In the genomic region with DNA sequence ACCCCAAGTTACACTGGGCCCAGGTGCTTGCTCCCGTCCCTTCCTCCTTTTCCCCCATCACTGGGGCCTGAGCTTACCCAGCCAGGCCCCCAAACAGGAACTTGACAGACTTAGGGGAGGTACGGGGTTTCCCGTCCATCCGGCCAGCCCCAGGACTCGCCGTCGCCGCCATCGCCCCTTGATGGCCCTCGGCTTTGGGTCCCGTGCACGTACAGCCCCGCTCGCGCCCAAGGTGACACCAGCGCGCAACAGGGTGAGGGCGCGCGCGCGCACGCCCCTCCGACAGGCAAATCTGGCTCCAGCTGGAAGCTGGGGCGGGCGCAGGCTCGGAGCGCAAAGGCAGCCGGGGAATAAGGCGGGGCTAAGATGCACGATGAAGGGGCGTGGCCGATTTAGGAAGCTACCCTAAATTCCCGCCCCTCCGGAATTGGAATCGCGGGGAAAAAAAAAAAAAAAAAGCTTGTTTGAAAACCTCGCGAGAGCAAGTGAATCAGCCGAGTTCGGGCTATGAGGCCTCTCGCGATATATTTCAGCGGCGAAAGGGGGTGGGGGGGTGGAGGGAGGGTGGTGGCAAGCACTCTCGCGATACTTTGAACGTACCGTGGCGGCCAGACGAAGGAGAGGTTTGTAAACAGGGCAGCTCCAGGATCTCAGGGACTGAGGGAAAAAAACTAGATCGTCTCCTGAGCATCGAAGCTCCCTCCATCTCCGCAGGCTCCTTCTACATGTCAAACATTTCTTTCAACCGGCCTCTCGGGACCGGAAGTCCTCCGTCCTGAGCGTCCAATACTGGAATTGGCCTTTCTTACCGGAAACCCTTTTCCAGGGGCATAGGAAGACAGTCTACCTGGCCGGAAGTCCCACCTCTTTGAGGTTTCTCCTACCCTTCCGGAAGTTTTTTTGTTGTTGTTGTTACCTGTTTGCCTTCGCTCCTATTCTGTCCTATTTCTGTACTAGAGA, we compare ENCODE assay signal across 8 mouse cellular contexts. TPM values are rescaled to one million over a fixed set of nuclear protein-coding genes. Genes with fewer than 3 reads are reported as not detected.
DNase-seq lines count a peak whose midpoint lies in the region; ATAC-seq and TF ChIP-seq lines count a peak whose summit lies in the region.

A gene (plus strand): TSS at position 545 of the 960 bp plus-strand sequence.
A gene (minus strand): TSS at position 789 of the 960 bp plus-strand sequence.

- no peaks in the 10 kb centered on the region for H3K9me3 ChIP-seq in ES-Bruce4 (replicated peaks; ENCODE audit: control insufficient read depth, insufficient read depth, low read length, poor library complexity, severe bottlenecking)
- H3K9me3 ChIP-seq in forebrain, embryonic 13.5 days (replicated peaks), result no peaks in the 10 kb centered on the region
- no peaks in the 10 kb centered on the region for H3K9me3 ChIP-seq in liver, postnatal 0 days (ENCODE audit: low read length)
- H3K9me3 ChIP-seq in neural tube, embryonic 14.5 days (ENCODE audit: control insufficient read depth, low read length), result no peaks in the 10 kb centered on the region

- WGBS in forebrain, embryonic 13.5 days, result under 1% methylated on average over 61 of the region's 63 CpGs
- under 1% methylated on average over 63 of the region's 63 CpGs for WGBS in large intestine, adult 2 months
- under 1% methylated on average over 63 of the region's 63 CpGs for WGBS in liver, postnatal 0 days (ENCODE audit: insufficient replicate concordance)
- under 1% methylated on average over 63 of the region's 63 CpGs for WGBS in neural tube, embryonic 14.5 days

- H3K4me1 ChIP-seq in ES-Bruce4 (ENCODE audit: control insufficient read depth, insufficient read depth, low read length), result peaks cover 2% of the 10 kb centered on the region
- H3K4me1 ChIP-seq in forebrain, embryonic 13.5 days, result peaks cover 42% of the 10 kb centered on the region
- H3K4me1 ChIP-seq in liver, postnatal 0 days (ENCODE audit: insufficient read depth), result peaks cover 45% of the 10 kb centered on the region
- H3K4me1 ChIP-seq in neural tube, embryonic 14.5 days (ENCODE audit: control insufficient read depth, insufficient read depth, low read length), result peaks cover 21% of the 10 kb centered on the region

- H3K9ac ChIP-seq in ES-Bruce4 (ENCODE audit: low read depth, poor library complexity, severe bottlenecking), result peak within 1 kb of the TSS; percentile 88
- H3K9ac ChIP-seq in forebrain, embryonic 13.5 days, result peak within 1 kb of the TSS; percentile 90
- H3K9ac ChIP-seq in liver, postnatal 0 days (replicated peaks), result peak within 1 kb of the TSS; percentile 90
- H3K9ac ChIP-seq in neural tube, embryonic 14.5 days (replicated peaks; ENCODE audit: low read depth, low read length), result peak within 1 kb of the TSS; percentile 88

- H3K27ac ChIP-seq in ES-Bruce4 (ENCODE audit: insufficient read depth, low read length), result peak within 1 kb of the TSS; percentile 78
- H3K27ac ChIP-seq in forebrain, embryonic 13.5 days, result peak within 1 kb of the TSS; percentile 92
- H3K27ac ChIP-seq in liver, postnatal 0 days (ENCODE audit: low read depth), result peak within 1 kb of the TSS; percentile 97
- peak within 1 kb of the TSS; percentile 84 for H3K27ac ChIP-seq in neural tube, embryonic 14.5 days (ENCODE audit: low read depth, low read length)

- ATAC-seq in cerebellum, adult (ENCODE audit: insufficient number of reproducible peaks, low FRiP score, low TSS enrichment), result peak; percentile 66; the same call in 1 of the 2 replicates
- peak; percentile 90 for ATAC-seq in forebrain, embryonic 13.5 days
- peak; percentile 88 for ATAC-seq in liver, postnatal 0 days
- peak; percentile 91 for ATAC-seq in neural tube, embryonic 14.5 days (ENCODE audit: low read depth)

- intact Hi-C loops in heart, postnatal 10 days (cut with DNase I), result loop anchor here (2.0 kb wide), 1 partner anchor 54 kb away; a partner anchor contains a TSS

- TF ChIP-seq POLR2A in ES-Bruce4 (IDR thresholded peaks at IDR 0.05; ENCODE audit: insufficient read depth, low read length), result peak; percentile 77

- H3K36me3 ChIP-seq in ES-Bruce4 (ENCODE audit: control insufficient read depth, insufficient read depth, low read length, poor library complexity, severe bottlenecking), result peaks cover 44% of the 10 kb centered on the region
- peaks cover 67% of the 10 kb centered on the region for H3K36me3 ChIP-seq in forebrain, embryonic 13.5 days (ENCODE audit: poor library complexity, severe bottlenecking)
- H3K36me3 ChIP-seq in liver, postnatal 0 days (replicated peaks; ENCODE audit: insufficient read depth, low read length), result peaks cover 45% of the 10 kb centered on the region
- peaks cover 42% of the 10 kb centered on the region for H3K36me3 ChIP-seq in neural tube, embryonic 14.5 days (ENCODE audit: control insufficient read depth, insufficient read depth, low read length)

- TF ChIP-seq CTCF in ES-Bruce4 (IDR thresholded peaks at IDR 0.05; ENCODE audit: low read depth, low read length), result no peak
- peak; percentile 46 for TF ChIP-seq CTCF in liver, postnatal 0 days (IDR thresholded peaks at IDR 0.05; ENCODE audit: low read depth)

- H3K27me3 ChIP-seq in ES-Bruce4 (ENCODE audit: control insufficient read depth, insufficient read depth, low read length, poor library complexity, severe bottlenecking), result no peaks in the 10 kb centered on the region
- no peaks in the 10 kb centered on the region for H3K27me3 ChIP-seq in forebrain, embryonic 13.5 days
- H3K27me3 ChIP-seq in liver, postnatal 0 days (ENCODE audit: insufficient read depth, low read length), result no peaks in the 10 kb centered on the region
- H3K27me3 ChIP-seq in neural tube, embryonic 14.5 days (ENCODE audit: control insufficient read depth, insufficient read depth, low read length), result no peaks in the 10 kb centered on the region

- 0 out of 2 replicates have a peak, but pooled peaks have one; percentile 25 for TF ChIP-seq EP300 in ES-Bruce4 (IDR thresholded peaks at IDR 0.05; ENCODE audit: insufficient read depth, low read depth, low read length)
- peak; percentile 85 for TF ChIP-seq EP300 in liver, postnatal 0 days (IDR thresholded peaks at IDR 0.05; ENCODE audit: low read depth)

- DNase-seq in heart, postnatal 10 days, result peak; percentile 97 to 98
- DNase-seq in large intestine, adult 2 months (ENCODE audit: low read depth, low spot score), result peak; percentile 94
- peak; percentile 97 for DNase-seq in liver, postnatal 0 days
- DNase-seq in testis, postnatal 10 days (ENCODE audit: low spot score), result peak; percentile 97

- H3K4me3 ChIP-seq in ES-Bruce4 (ENCODE audit: low read depth, low read length), result peak within 1 kb of the TSS; percentile 93
- H3K4me3 ChIP-seq in forebrain, embryonic 13.5 days, result peak within 1 kb of the TSS; percentile 75
- peak within 1 kb of the TSS; percentile 74 for H3K4me3 ChIP-seq in liver, postnatal 0 days (ENCODE audit: low read depth, low read length)
- H3K4me3 ChIP-seq in neural tube, embryonic 14.5 days (ENCODE audit: low read depth, low read length), result peak within 1 kb of the TSS; percentile 77

- peak within 1 kb of the TSS; percentile 100 for H3K4me2 ChIP-seq in forebrain, embryonic 13.5 days
- H3K4me2 ChIP-seq in liver, postnatal 0 days (ENCODE audit: low read depth, low read length), result peak within 1 kb of the TSS; percentile 96
- H3K4me2 ChIP-seq in neural tube, embryonic 14.5 days (ENCODE audit: low read depth, low read length), result peak within 1 kb of the TSS; percentile 100

RNA-seq across cellular contexts. Expression of the first gene that starts in this region (rescaled TPM):
- polyA plus RNA-seq in ES-Bruce4 (2011; ENCODE audit: insufficient read depth, insufficient read length, low read depth, missing spikeins), result 55.2 and 61.8 TPM in 2 replicates
- polyA plus RNA-seq in forebrain, embryonic 13.5 days (2015; fragmentation: Nextera tagmentation; extraction: Ambion mirVana), result 108 and 119 TPM in 2 replicates
- total RNA-seq in heart, postnatal 10 days (2021), result 10 to 100 TPM; 50.2 to 50.4 TPM
- 76.9 and 101 TPM in 2 replicates for polyA plus RNA-seq in large intestine, adult 2 months (2012; rRNA removed)
- 54.8 and 55.3 TPM in 2 replicates for polyA plus RNA-seq in liver, postnatal 0 days (2015; fragmentation: Nextera tagmentation; extraction: Ambion mirVana)
- polyA plus RNA-seq in neural tube, embryonic 14.5 days (2014; fragmentation: Nextera tagmentation; extraction: Ambion mirVana), result 98.6 and 110 TPM in 2 replicates

RNA-seq across cellular contexts. Expression of the second gene that starts in this region (rescaled TPM):
- 45.0 and 48.0 TPM in 2 replicates for polyA plus RNA-seq in ES-Bruce4 (2011; ENCODE audit: insufficient read depth, insufficient read length, low read depth, missing spikeins)
- 156 and 165 TPM in 2 replicates for polyA plus RNA-seq in forebrain, embryonic 13.5 days (2015; fragmentation: Nextera tagmentation; extraction: Ambion mirVana)
- 100 to 1,000 TPM; 378 to 381 TPM for total RNA-seq in heart, postnatal 10 days (2021)
- 118 and 151 TPM in 2 replicates for polyA plus RNA-seq in large intestine, adult 2 months (2012; rRNA removed)
- 140 and 143 TPM in 2 replicates for polyA plus RNA-seq in liver, postnatal 0 days (2015; fragmentation: Nextera tagmentation; extraction: Ambion mirVana)
- 156 and 172 TPM in 2 replicates for polyA plus RNA-seq in neural tube, embryonic 14.5 days (2014; fragmentation: Nextera tagmentation; extraction: Ambion mirVana)

Comparison
In these comparisons a context has a peak if more than half of its experiments do, and no peak if none do; other contexts are left out.
1. Peak in every context shown above with its lines: DNase-seq, ATAC-seq, H3K4me3 ChIP-seq and H3K27ac ChIP-seq.